Mouse (Mus musculus): ENCODE measurements around the gene Map1s. TPM values are rescaled to one million over a fixed set of nuclear protein-coding genes. Genes with fewer than 3 reads are reported as not detected.

Gene Map1s
- total and polyA plus RNA-seq, 3 experiments = 9.5 to 51.4 (median 30.9) TPM

GRCm38 (mm10) chr8:70868559-70869198, 37.1 kb upstream of the Map1s start:
- DNase-seq (ENCODE audit: extremely low read depth) = peak; percentile 31
- H3K27ac ChIP-seq (ENCODE audit: insufficient read depth, low read depth) = no peak overlapping the region
- no peak overlapping the region for H3K9ac ChIP-seq (ENCODE audit: insufficient read depth, low read depth)
- H3K4me2 ChIP-seq (ENCODE audit: insufficient read depth, low read depth, poor library complexity, severe bottlenecking) = no peak overlapping the region
- peaks cover 14 to 44% of the 10 kb centered on the region in 2 experiments for H3K36me3 ChIP-seq (replicated peaks in 1 of 2; ENCODE audit: control insufficient read depth in 1 of 2, insufficient read depth in 1 of 2, low read length in 1 of 2)
- peaks cover 16 to 55% of the 10 kb centered on the region in 2 experiments for H3K4me1 ChIP-seq (ENCODE audit: control insufficient read depth in 1 of 2, insufficient read depth in 2 of 2)
- no peaks in the 10 kb centered on the region for H3K9me3 ChIP-seq (replicated peaks; ENCODE audit: low read length)
- in situ Hi-C loops (cut with MboI; ENCODE audit: low pct_ligation_motif_present, low pct_unique_long_range_greater_than_20kb, low sequenced_read_pairs) (no loop called here), dilution Hi-C loops (cut with MboI; ENCODE audit: extremely low pct_ligation_motif_present, extremely low pct_unique_long_range_greater_than_20kb, low sequenced_read_pairs) (no loop called here)
- peaks cover 14% of the 10 kb centered on the region for H3K27me3 ChIP-seq (replicated peaks)
- TF ChIP-seq E2F4 (IDR thresholded peaks at IDR 0.05; ENCODE audit: insufficient replicate concordance, low read depth, low read length) (no peak), MXI1 (IDR thresholded peaks at IDR 0.05; ENCODE audit: low read depth, low read length) (no peak), MAFK (IDR thresholded peaks at IDR 0.05; ENCODE audit: insufficient replicate concordance, low read length) (no peak), CTCF (conservative IDR thresholded peaks at IDR 0.05 in 1 of 2, IDR thresholded peaks at IDR 0.05 in 1 of 2; ENCODE audit: low read depth in 2 of 2, low read length in 2 of 2) (peak in 1 of 2 experiments; percentile 29; a peak in 2 of 4 replicates), SMC3 (IDR thresholded peaks at IDR 0.05; ENCODE audit: low read depth, low read length) (no peak), POLR2A (IDR thresholded peaks at IDR 0.05; ENCODE audit: low read depth, low read length) (no peak), MAZ (IDR thresholded peaks at IDR 0.05; ENCODE audit: low read depth, low read length) (no peak)
- H3K4me3 ChIP-seq (replicated peaks in 1 of 3; ENCODE audit: low read depth in 2 of 3, low read length in 2 of 3, poor library complexity in 1 of 3) = no peak overlapping the region
- H3K79me2 ChIP-seq (replicated peaks; ENCODE audit: control insufficient read depth, extremely low read depth, insufficient read depth, poor library complexity, severe bottlenecking) = no peaks in the 10 kb centered on the region

- Histone ChIP-seq H3K79me2 (replicated peaks; ENCODE audit: control insufficient read depth, extremely low read depth, insufficient read depth, poor library complexity, severe bottlenecking) (no peaks in the 10 kb centered on the region), H3K4me1 (ENCODE audit: control insufficient read depth in 1 of 2, insufficient read depth in 2 of 2) (peaks cover 16 to 55% of the 10 kb centered on the region in 2 experiments), H3K9ac (ENCODE audit: insufficient read depth, low read depth) (no peak overlapping the region), H3K4me2 (ENCODE audit: insufficient read depth, low read depth, poor library complexity, severe bottlenecking) (no peak overlapping the region), H3K4me3 (replicated peaks in 1 of 3; ENCODE audit: low read depth in 2 of 3, low read length in 2 of 3, poor library complexity in 1 of 3) (no peak overlapping the region), H3K27ac (ENCODE audit: insufficient read depth, low read depth) (no peak overlapping the region), H3K27me3 (replicated peaks) (peaks cover 9% of the 10 kb centered on the region), H3K9me3 (replicated peaks; ENCODE audit: low read length) (no peaks in the 10 kb centered on the region), H3K36me3 (replicated peaks in 1 of 2; ENCODE audit: control insufficient read depth in 1 of 2, insufficient read depth in 1 of 2, low read length in 1 of 2) (peaks cover 14 to 44% of the 10 kb centered on the region in 2 experiments)
- in situ Hi-C loops (cut with MboI; ENCODE audit: low pct_ligation_motif_present, low pct_unique_long_range_greater_than_20kb, low sequenced_read_pairs) (no loop called here), dilution Hi-C loops (cut with MboI; ENCODE audit: extremely low pct_ligation_motif_present, extremely low pct_unique_long_range_greater_than_20kb, low sequenced_read_pairs) (no loop called here)
- TF ChIP-seq JUND (conservative IDR thresholded peaks at IDR 0.05; ENCODE audit: low read depth, low read length) (no peak), ZNF384 (IDR thresholded peaks at IDR 0.05; ENCODE audit: low read depth, low read length) (no peak), SMC3 (IDR thresholded peaks at IDR 0.05; ENCODE audit: low read depth, low read length) (no peak), POLR2A (IDR thresholded peaks at IDR 0.05; ENCODE audit: low read depth, low read length) (no peak), IRF4 (IDR thresholded peaks at IDR 0.05; ENCODE audit: low read depth, low read length) (no peak), TBP (conservative IDR thresholded peaks at IDR 0.05; ENCODE audit: low read depth, low read length) (no peak), KAT2A (IDR thresholded peaks at IDR 0.05; ENCODE audit: insufficient replicate concordance, low read length) (no peak), MEF2A (IDR thresholded peaks at IDR 0.05; ENCODE audit: borderline replicate concordance, low read depth, low read length) (no peak), EP300 (IDR thresholded peaks at IDR 0.05; ENCODE audit: low read length) (no peak), MAZ (IDR thresholded peaks at IDR 0.05; ENCODE audit: low read depth, low read length) (no peak), ELF1 (IDR thresholded peaks at IDR 0.05; ENCODE audit: low read depth, low read length) (no peak), USF1 (IDR thresholded peaks at IDR 0.05; ENCODE audit: low read depth, low read length) (no peak), NELFE (IDR thresholded peaks at IDR 0.05; ENCODE audit: low read depth, low read length) (no peak), CTCF (conservative IDR thresholded peaks at IDR 0.05 in 1 of 2, IDR thresholded peaks at IDR 0.05 in 1 of 2; ENCODE audit: low read depth in 2 of 2, low read length in 2 of 2) (no peak)
- no peak for DNase-seq (ENCODE audit: extremely low read depth)
These were observed 36.5 kb upstream of the Map1s start for GRCm38 (mm10) chr8:70869199-70869571.
